Mouse (Mus musculus) CH12.LX (cell line): Measurements from ENCODE around the gene Mcam. TPM values are rescaled to one million over a fixed set of nuclear protein-coding genes. Genes with fewer than 3 reads are reported as not detected.

ENCODE experiments used
- DNase-seq: peaks from one replicate; pipeline ENCODE4 v3.0.0-alpha.2; 2013; ENCODE audit errors: extremely low read depth
- H3K27ac ChIP-seq: 2 replicates; pipeline ENCODE4 v1.5.1; 2012; ENCODE audit warnings: low read depth, mild to moderate bottlenecking, control low read depth, moderate library complexity; ENCODE audit not compliant: insufficient read depth
- H3K27me3 ChIP-seq: replicated peaks from 2 replicates; pipeline ENCODE3; 2012; ENCODE audit warnings: inconsistent platforms
- H3K36me3 ChIP-seq, 2 experiments: replicated peaks in 1 of 2; 2 replicates each; pipeline versions ENCODE3 to v1.6.1; 2012; ENCODE audit warnings: inconsistent platforms in 1 of 2, low read length in 1 of 2, mild to moderate bottlenecking in 1 of 2, mixed read lengths in 1 of 2, moderate library complexity in 1 of 2; ENCODE audit not compliant: control insufficient read depth in 1 of 2, insufficient read depth in 1 of 2
- H3K4me1 ChIP-seq, 2 experiments: 2 replicates each; pipeline ENCODE4 v1.6.1; 2012; ENCODE audit warnings: inconsistent platforms in 1 of 2, moderate library complexity in 1 of 2; ENCODE audit not compliant: insufficient read depth in 2 of 2, control insufficient read depth in 1 of 2
- H3K4me2 ChIP-seq: 2 replicates; pipeline ENCODE4 v1.6.1; 2012; ENCODE audit warnings: low read depth, mild to moderate bottlenecking, control low read depth; ENCODE audit not compliant: poor library complexity, insufficient read depth, severe bottlenecking
- H3K4me3 ChIP-seq, 3 experiments: fragments of 150-350 bp in 1 of 3; sonication (generic) in 1 of 3; replicated peaks in 1 of 3; 2 replicates each; pipeline versions ENCODE3 to v1.5.1; 2011 to 2012; ENCODE audit warnings: low read depth in 2 of 3, low read length in 2 of 3, mild to moderate bottlenecking in 2 of 3, moderate library complexity in 2 of 3, control low read depth in 1 of 3, improper control_type of control experiment in 1 of 3, inconsistent platforms in 1 of 3, mixed read lengths in 1 of 3; ENCODE audit not compliant: poor library complexity in 1 of 3
- H3K79me2 ChIP-seq: replicated peaks from 2 replicates; pipeline ENCODE4 v1.6.1; 2012; ENCODE audit warnings: mild to moderate bottlenecking, moderate library complexity; ENCODE audit not compliant: control insufficient read depth, poor library complexity, insufficient read depth, severe bottlenecking; ENCODE audit errors: extremely low read depth
- H3K9ac ChIP-seq: 2 replicates; pipeline ENCODE4 v1.6.1; 2012; ENCODE audit warnings: low read depth, mild to moderate bottlenecking, control low read depth, moderate library complexity; ENCODE audit not compliant: insufficient read depth
- H3K9me3 ChIP-seq: replicated peaks from 2 replicates; pipeline ENCODE3; 2012; ENCODE audit warnings: low read length, inconsistent platforms, mixed read lengths
- CHD1 ChIP-seq: IDR thresholded peaks from 2 replicates; pipeline ENCODE4 v1.6.1; 2012; ENCODE audit warnings: low read depth, low read length, improper control_type of control experiment, inconsistent platforms
- CTCF ChIP-seq, 2 experiments: IDR thresholded peaks in 1 of 2; conservative IDR thresholded peaks in 1 of 2; 2 replicates each; pipeline ENCODE4 v1.5.1; 2011 to 2012; ENCODE audit warnings: low read depth in 2 of 2, low read length in 2 of 2, improper control_type of control experiment in 1 of 2, inconsistent platforms in 1 of 2, mild to moderate bottlenecking in 1 of 2, moderate library complexity in 1 of 2
- EP300 ChIP-seq: IDR thresholded peaks from 2 replicates; pipeline ENCODE4 v1.6.1; 2011; ENCODE audit warnings: low read length, improper control_type of control experiment
- IRF4 ChIP-seq: IDR thresholded peaks from 2 replicates; pipeline ENCODE4 v1.6.1; 2014; ENCODE audit warnings: low read depth, mild to moderate bottlenecking, inconsistent platforms, low read length, improper control_type of control experiment
- MAZ ChIP-seq: IDR thresholded peaks from 2 replicates; pipeline ENCODE4 v1.6.1; 2012; ENCODE audit warnings: low read depth, mild to moderate bottlenecking, inconsistent platforms, low read length, improper control_type of control experiment, moderate library complexity
- MXI1 ChIP-seq: IDR thresholded peaks from 2 replicates; pipeline ENCODE4 v1.6.1; 2011; ENCODE audit warnings: mild to moderate bottlenecking, low read depth, low read length, improper control_type of control experiment
- PAX5 ChIP-seq: IDR thresholded peaks from 2 replicates; pipeline ENCODE4 v1.6.1; 2012; ENCODE audit warnings: low read length, inconsistent platforms, mixed read lengths
- POLR2A ChIP-seq: IDR thresholded peaks from 2 replicates; pipeline ENCODE4 v1.6.1; 2011; ENCODE audit warnings: low read depth, mild to moderate bottlenecking, improper control_type of control experiment, low read length
- POLR2AphosphoS2 ChIP-seq: IDR thresholded peaks from 2 replicates; pipeline ENCODE4 v1.6.1; 2011; ENCODE audit warnings: low read depth, low read length, improper control_type of control experiment
- SMC3 ChIP-seq: IDR thresholded peaks from 2 replicates; pipeline ENCODE4 v1.6.1; 2011; ENCODE audit warnings: low read depth, low read length, improper control_type of control experiment
- UBTF ChIP-seq: IDR thresholded peaks from 2 replicates; pipeline ENCODE4 v1.6.1; 2012; ENCODE audit warnings: low read depth, mild to moderate bottlenecking, inconsistent platforms, low read length, improper control_type of control experiment, moderate library complexity
- ZMIZ1 ChIP-seq: IDR thresholded peaks from 2 replicates; pipeline ENCODE4 v1.6.1; 2012; ENCODE audit warnings: low read depth, mild to moderate bottlenecking, inconsistent platforms, low read length, improper control_type of control experiment
- ZNF384 ChIP-seq: IDR thresholded peaks from 2 replicates; pipeline ENCODE4 v1.6.1; 2012; ENCODE audit warnings: low read depth, low read length, improper control_type of control experiment, inconsistent platforms
- dilution Hi-C: fragments of 300-500 bp; cut with MboI; formaldehyde crosslinking; loops from 2 replicates; pipeline ENCODE4 v1.14.3; 2020; ENCODE audit warnings: low sequenced_read_pairs; ENCODE audit not compliant: extremely low pct_unique_long_range_greater_than_20kb, extremely low pct_ligation_motif_present
- in situ Hi-C: fragments of 300-500 bp; cut with MboI; formaldehyde crosslinking; loops from 3 replicates; pipeline ENCODE4 v1.14.3; 2019; ENCODE audit warnings: low sequenced_read_pairs, low pct_ligation_motif_present, low pct_unique_long_range_greater_than_20kb, mixed read lengths
- polyA plus RNA-seq: library from polyadenylated mRNA; unstranded; fragments of >175 nt; gene quantifications from 2 replicates; pipeline ENCODE4 v1.2.1, GENCODE M21; 2012; ENCODE audit warnings: low read depth; ENCODE audit not compliant: insufficient read length
- total RNA-seq, 2 experiments: library from RNA; depleted of rRNA; stranded (reverse); fragments of 300-350 nt in 1 of 2; fragments of >200 nt in 1 of 2; gene quantifications; 2 replicates each; pipeline ENCODE4 v1.2.3; 2012 to 2014

Gene Mcam
- total and polyA plus RNA-seq, 3 experiments = 0.40 to 0.98 (median 0.56) TPM

GRCm38 (mm10) chr9:44107557-44108179 lies 26.6 kb upstream of the Mcam start:
- Histone ChIP-seq H3K4me3 (no peak overlapping the region), H3K9ac (no peak overlapping the region), H3K4me1 (peaks cover 8 to 52% of the 10 kb centered on the region in 2 experiments), H3K9me3 (no peaks in the 10 kb centered on the region), H3K4me2 (no peak overlapping the region), H3K27ac (no peak overlapping the region), H3K27me3 (no peaks in the 10 kb centered on the region), H3K79me2 (peaks cover 41% of the 10 kb centered on the region), H3K36me3 (peaks cover 36 to 76% of the 10 kb centered on the region in 2 experiments)
- no peak for TF ChIP-seq POLR2A
- TF ChIP-seq CTCF (conservative IDR thresholded peaks at IDR 0.05 in 1 of 2, IDR thresholded peaks at IDR 0.05 in 1 of 2; ENCODE audit: low read depth in 2 of 2, low read length in 2 of 2) = peak; percentile 7 to 30; a peak in 2 of 4 replicates
- dilution Hi-C loops = no loop called here
- no peak for DNase-seq
- in situ Hi-C loops = no loop called here

- H3K4me3 ChIP-seq = no peak overlapping the region
- in situ Hi-C loops (no loop called here), dilution Hi-C loops (no loop called here)
- peaks cover 42% of the 10 kb centered on the region for H3K79me2 ChIP-seq
- H3K27ac ChIP-seq = no peak overlapping the region
- H3K4me2 ChIP-seq = 0 out of 2 replicates have a peak overlapping the region, but pooled peaks have one; percentile 64
- no peak for DNase-seq
- no peaks in the 10 kb centered on the region for H3K27me3 ChIP-seq
- H3K9me3 ChIP-seq = no peaks in the 10 kb centered on the region
- H3K9ac ChIP-seq = no peak overlapping the region; the same call in 1 of the 2 replicates
- peaks cover 8 to 52% of the 10 kb centered on the region in 2 experiments for H3K4me1 ChIP-seq
- TF ChIP-seq POLR2AphosphoS2 (no peak), CHD1 (no peak), SMC3 (no peak), UBTF (no peak), MAZ (no peak), PAX5 (no peak), POLR2A (no peak), ZNF384 (no peak), IRF4 (no peak), MXI1 (no peak), ZMIZ1 (no peak), EP300 (no peak)
- peaks cover 36 to 68% of the 10 kb centered on the region in 2 experiments for H3K36me3 ChIP-seq
These were observed 25.8 kb upstream of the Mcam start for GRCm38 (mm10) chr9:44108269-44109055.
